Mouse (Mus musculus): ENCODE measurements around the gene Actr5. TPM values are rescaled to one million over a fixed set of nuclear protein-coding genes. Genes with fewer than 3 reads are reported as not detected.

The Actr5 gene
- total and polyA plus RNA-seq, 3 experiments = 17.0 to 20.8 TPM; not detected in 1

- no peaks in the 10 kb centered on the region for H3K36me3 ChIP-seq (ENCODE audit: control insufficient read depth in 1 of 2, insufficient read depth in 2 of 2, low read length in 2 of 2)
These were observed 55.7 kb downstream of the Actr5 start for GRCm38 (mm10) chr2:158680357-158680889.

DNA sequence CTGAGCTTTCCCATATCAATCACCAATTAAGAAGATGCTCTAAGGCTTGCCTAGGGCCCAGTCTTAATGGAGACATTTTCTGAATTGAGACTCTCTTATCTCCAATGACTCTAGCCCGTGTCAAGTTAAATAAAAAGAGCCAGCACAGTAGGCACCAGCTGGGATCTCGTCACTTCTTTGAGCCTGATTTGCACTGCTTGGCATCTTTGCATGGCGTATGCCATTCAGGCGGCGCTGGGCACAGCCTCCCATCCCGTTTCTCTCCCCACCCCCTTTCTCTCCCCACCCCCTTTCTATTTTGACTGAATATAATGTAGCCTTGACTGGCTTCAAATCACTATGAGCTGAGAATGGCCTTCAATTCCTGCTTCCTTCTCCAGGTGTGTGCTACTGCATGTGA, 57.0 kb downstream of the Actr5 start:
- H3K4me3 ChIP-seq (ENCODE audit: control insufficient read depth in 1 of 2, insufficient read depth in 1 of 2, low read depth in 2 of 2, low read length in 2 of 2) = no peak overlapping the region
- H3K4me1 ChIP-seq (ENCODE audit: control insufficient read depth in 1 of 2, insufficient read depth in 2 of 2, low read length in 2 of 2) = no peaks in the 10 kb centered on the region
- no peak for TF ChIP-seq MEF2A (IDR thresholded peaks at IDR 0.05; ENCODE audit: extremely low read depth, insufficient replicate concordance, low read depth, low read length, poor library complexity, severe bottlenecking)
- TF ChIP-seq MYC (IDR thresholded peaks at IDR 0.05; ENCODE audit: low read depth, low read length) = no peak
- no peak for TF ChIP-seq UBTF (IDR thresholded peaks at IDR 0.05; ENCODE audit: borderline replicate concordance, insufficient read depth, low read depth, low read length)
- TF ChIP-seq SMC3 (IDR thresholded peaks at IDR 0.05; ENCODE audit: low read depth, low read length) = no peak
- TF ChIP-seq NELFE (IDR thresholded peaks at IDR 0.05; ENCODE audit: low read depth, low read length) = no peak
- no peak for TF ChIP-seq MXI1 (IDR thresholded peaks at IDR 0.05; ENCODE audit: low read depth, low read length)
- no peak for TF ChIP-seq TCF12 (IDR thresholded peaks at IDR 0.05; ENCODE audit: low read depth, low read length)
- no peak for DNase-seq (ENCODE audit: low read depth, low spot score)
- H3K27me3 ChIP-seq (ENCODE audit: control insufficient read depth in 1 of 2, insufficient read depth in 2 of 2, low read length in 2 of 2) = 0 out of 4 replicates have a peak, but pooled peaks cover 0 to 1% of the 10 kb centered on the region in 2 experiments
- H3K36me3 ChIP-seq (ENCODE audit: control insufficient read depth in 1 of 2, insufficient read depth in 2 of 2, low read length in 2 of 2) = no peaks in the 10 kb centered on the region
- H3K9ac ChIP-seq (ENCODE audit: control insufficient read depth, low read depth, low read length, poor library complexity, severe bottlenecking) = no peak overlapping the region
- H3K79me2 ChIP-seq (ENCODE audit: control insufficient read depth, insufficient read depth, low read length, poor library complexity) = no peaks in the 10 kb centered on the region
- no peaks in the 10 kb centered on the region for H3K9me3 ChIP-seq (replicated peaks; ENCODE audit: insufficient read depth, low read length)
- no peak overlapping the region for H3K27ac ChIP-seq (ENCODE audit: control insufficient read depth, low read depth, low read length)

More at GRCm38 (mm10) chr2:158680357-158680889, 55.7 kb downstream of the Actr5 start:
- H3K79me2 ChIP-seq (ENCODE audit: control insufficient read depth, insufficient read depth, low read length, poor library complexity) = no peaks in the 10 kb centered on the region
- no peak for DNase-seq (ENCODE audit: low read depth, low spot score)
- H3K4me3 ChIP-seq (ENCODE audit: control insufficient read depth in 1 of 2, insufficient read depth in 1 of 2, low read depth in 2 of 2, low read length in 2 of 2) = no peak overlapping the region
- TF ChIP-seq ZC3H11A (IDR thresholded peaks at IDR 0.05; ENCODE audit: low read depth, low read length) (no peak), MEF2A (IDR thresholded peaks at IDR 0.05; ENCODE audit: extremely low read depth, insufficient replicate concordance, low read depth, low read length, poor library complexity, severe bottlenecking) (no peak), MXI1 (IDR thresholded peaks at IDR 0.05; ENCODE audit: low read depth, low read length) (no peak), POLR2AphosphoS2 (IDR thresholded peaks at IDR 0.05; ENCODE audit: low read length) (no peak), CHD1 (IDR thresholded peaks at IDR 0.05; ENCODE audit: low read depth, low read length) (no peak), BHLHE40 (IDR thresholded peaks at IDR 0.05; ENCODE audit: borderline replicate concordance, low read depth, low read length) (no peak), CTCF (IDR thresholded peaks at IDR 0.05 in 2 of 3, conservative IDR thresholded peaks at IDR 0.05 in 1 of 3; ENCODE audit: control insufficient read depth in 1 of 3, insufficient read depth in 1 of 3, low read depth in 2 of 3, low read length in 3 of 3, poor library complexity in 1 of 3, severe bottlenecking in 1 of 3) (no peak), GABPA (IDR thresholded peaks at IDR 0.05; ENCODE audit: low read depth, low read length) (no peak), NRF1 (IDR thresholded peaks at IDR 0.05; ENCODE audit: insufficient read depth, low read depth, low read length, poor library complexity, severe bottlenecking) (no peak), E2F4 (IDR thresholded peaks at IDR 0.05; ENCODE audit: borderline replicate concordance, low read depth, low read length) (no peak), NELFE (IDR thresholded peaks at IDR 0.05; ENCODE audit: low read depth, low read length) (no peak), POLR2A (IDR thresholded peaks at IDR 0.05; ENCODE audit: control insufficient read depth in 1 of 2, insufficient read depth in 1 of 2, low read depth in 1 of 2, low read length in 2 of 2, poor library complexity in 1 of 2) (no peak), HCFC1 (IDR thresholded peaks at IDR 0.05; ENCODE audit: low read depth, low read length) (no peak), MAZ (IDR thresholded peaks at IDR 0.05; ENCODE audit: low read depth, low read length) (no peak), RAD21 (IDR thresholded peaks at IDR 0.05; ENCODE audit: low read depth, low read length) (no peak), ZNF384 (IDR thresholded peaks at IDR 0.05; ENCODE audit: low read depth, low read length) (no peak), JUND (IDR thresholded peaks at IDR 0.05; ENCODE audit: low read depth, low read length) (no peak), USF2 (IDR thresholded peaks at IDR 0.05; ENCODE audit: borderline replicate concordance in 1 of 2, insufficient read depth in 1 of 2, low read depth in 1 of 2, low read length in 2 of 2) (no peak)
- no peak overlapping the region for H3K9ac ChIP-seq (ENCODE audit: control insufficient read depth, low read depth, low read length, poor library complexity, severe bottlenecking)
- H3K27ac ChIP-seq (ENCODE audit: control insufficient read depth, low read depth, low read length) = no peak overlapping the region
- no peaks in the 10 kb centered on the region for H3K4me1 ChIP-seq (ENCODE audit: control insufficient read depth in 1 of 2, insufficient read depth in 2 of 2, low read length in 2 of 2)
- H3K9me3 ChIP-seq (replicated peaks; ENCODE audit: insufficient read depth, low read length) = no peaks in the 10 kb centered on the region
- H3K27me3 ChIP-seq (ENCODE audit: control insufficient read depth in 1 of 2, insufficient read depth in 2 of 2, low read length in 2 of 2) = 0 out of 4 replicates have a peak, but pooled peaks cover 0 to 1% of the 10 kb centered on the region in 2 experiments

Measured in MEL (cell line).